Mouse (Mus musculus) CH12.LX (cell line): ENCODE measurements at regions not wholly inside any gene's neighbourhood (a gene's known extent, or its start where the extent isn't known, plus 50 kb on each side); places are given as distances from the start of the nearest gene placed in this dataset.

Experiments
- CHD2 ChIP-seq: IDR thresholded peaks from 2 replicates; pipeline ENCODE4 v1.6.1; 2011; ENCODE audit warnings: low read length, improper control_type of control experiment
- CTCF ChIP-seq, 2 experiments: IDR thresholded peaks in 1 of 2; conservative IDR thresholded peaks in 1 of 2; 2 replicates each; pipeline ENCODE4 v1.5.1; 2011 to 2012; ENCODE audit warnings: low read depth in 2 of 2, low read length in 2 of 2, improper control_type of control experiment in 1 of 2, inconsistent platforms in 1 of 2, mild to moderate bottlenecking in 1 of 2, moderate library complexity in 1 of 2
- NRF1 ChIP-seq: IDR thresholded peaks from 2 replicates; pipeline ENCODE4 v1.6.1; 2014; ENCODE audit warnings: low read depth, mild to moderate bottlenecking, inconsistent platforms, low read length, improper control_type of control experiment, moderate library complexity
- ZMIZ1 ChIP-seq: IDR thresholded peaks from 2 replicates; pipeline ENCODE4 v1.6.1; 2012; ENCODE audit warnings: low read depth, mild to moderate bottlenecking, inconsistent platforms, low read length, improper control_type of control experiment

DNA sequence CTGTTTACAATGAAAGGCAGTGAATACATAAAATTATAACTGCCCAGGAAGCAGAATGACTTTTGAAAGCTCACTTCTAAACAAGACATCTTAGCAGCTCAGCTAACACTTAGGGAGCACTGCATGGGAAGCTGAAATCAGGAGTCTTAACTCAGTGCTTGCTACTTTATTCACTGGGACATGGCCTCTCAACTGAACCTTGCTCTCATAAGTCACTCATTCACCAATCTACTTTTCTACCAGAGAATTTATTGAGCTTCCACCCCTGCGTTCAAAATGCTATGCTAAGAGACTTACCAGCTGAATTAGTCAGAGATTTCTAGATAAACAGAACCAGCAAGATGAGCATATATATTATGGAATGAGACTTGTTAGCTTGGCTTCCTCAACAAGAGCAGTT is 122.8 kb upstream of the Mpped2 start:
- TF ChIP-seq CTCF (conservative IDR thresholded peaks at IDR 0.05 in 1 of 2, IDR thresholded peaks at IDR 0.05 in 1 of 2; ENCODE audit: low read depth in 2 of 2, low read length in 2 of 2) (no peak), ZMIZ1 (no peak), NRF1 (no peak), CHD2 (no peak)
